Mouse (Mus musculus) central nervous system, embryonic 18 days (tissue): ENCODE data around the gene Olfr1314. TPM values are rescaled to one million over a fixed set of nuclear protein-coding genes. Genes with fewer than 3 reads are reported as not detected.

Experiments
- polyA plus RNA-seq: library from polyadenylated mRNA; depleted of rRNA; stranded (reverse); fragments of >200 nt; gene quantifications from 2 replicates; pipeline ENCODE4 v1.2.3, GENCODE M21; 2012; rRNA removed

Olfr1314 gene
- 0.05 TPM in 1 of 2 replicates, not detected in the other for polyA plus RNA-seq

GRCm38 (mm10) chr2:112096681-112097080 is at the start of gene Olfr1314:
TSS of gene Olfr1314 (minus strand) at chr2:112096781.

DNA sequence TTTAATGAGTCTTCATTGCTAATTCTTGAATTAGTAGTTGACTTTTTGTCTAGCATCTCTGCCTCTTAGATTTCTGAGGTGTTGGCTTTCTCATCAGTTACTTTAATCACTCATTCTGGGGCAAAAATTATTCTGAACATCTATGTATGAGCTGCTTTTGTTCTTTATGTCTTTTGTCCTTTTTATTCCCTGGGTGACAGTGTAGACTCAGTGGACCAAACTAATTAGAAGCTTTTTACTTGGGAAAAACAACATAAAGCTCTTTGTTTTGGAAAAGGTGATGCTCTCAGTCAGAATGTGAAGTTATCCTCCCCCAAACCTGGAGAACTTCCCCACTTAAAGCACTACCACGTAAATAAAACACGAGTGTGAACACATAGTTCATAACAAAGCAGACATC is 43.4 kb upstream of the Olfr1314 start, which contains the start of gene Olfr1317:
Gene Olfr1317 (plus strand): TSS at position 301 of the 400 bp plus-strand sequence.

GRCm38 (mm10) chr2:112134877-112135276 is 38.3 kb upstream of the Olfr1314 start, which contains the start of gene Olfr1316:
TSS of gene Olfr1316 (minus strand) at chr2:112134977.

DNA sequence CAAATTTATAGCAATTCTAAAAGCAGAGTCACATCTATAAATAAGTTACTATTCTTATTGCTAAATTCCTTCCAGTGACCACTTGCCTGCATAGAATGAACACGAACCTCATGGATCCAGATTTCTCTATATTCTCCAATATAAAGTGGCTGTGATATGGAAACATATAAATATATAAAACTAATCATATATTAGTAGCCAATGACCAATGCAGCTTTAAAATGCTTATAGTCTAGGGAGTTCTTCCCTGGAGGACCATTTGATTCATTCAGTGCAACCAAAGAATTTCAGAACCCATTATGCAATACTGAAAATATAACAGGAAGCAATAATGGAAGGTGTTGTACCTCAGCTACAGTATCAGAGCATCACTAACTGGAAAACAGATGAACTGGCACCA is 18.8 kb upstream of the Olfr1314 start, which contains the start of gene Olfr1315-ps1:
Gene Olfr1315-ps1 (minus strand): TSS at position 101 of the 400 bp plus-strand sequence.

GRCm38 (mm10) chr2:112077743-112078142 is 18.8 kb downstream of the Olfr1314 start, which contains the start of gene Olfr1313:
TSS of gene Olfr1313 (minus strand) at chr2:112077843.

DNA sequence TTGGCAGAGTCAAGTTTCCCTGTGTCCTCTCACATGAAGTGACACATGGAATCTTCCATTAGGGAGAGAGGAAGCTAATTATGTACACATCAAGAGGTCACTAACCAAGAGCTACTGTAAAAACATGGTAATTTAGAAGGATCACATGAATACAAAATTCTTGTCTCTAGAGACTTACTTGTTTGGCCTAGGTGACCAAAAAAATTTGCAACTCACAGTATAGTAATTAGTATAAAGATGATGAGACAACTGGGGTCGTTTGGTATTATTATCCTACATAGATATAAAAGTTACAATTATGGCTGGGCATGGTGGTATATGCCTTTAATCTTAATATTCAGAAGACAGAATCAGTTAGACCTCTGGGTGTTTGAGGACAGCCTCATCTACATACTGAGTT is 46.4 kb downstream of the Olfr1314 start, which contains the start of gene Olfr1312:
Gene Olfr1312 (minus strand): TSS at position 101 of the 400 bp plus-strand sequence.

Other genes starting within 250 kb of the Olfr1314 start
- not detected in 2 replicates for gene Olfr1305, start 219.6 kb downstream of the Olfr1314 start, polyA plus RNA-seq
- gene Olfr1306, start 180.5 kb downstream of the Olfr1314 start, polyA plus RNA-seq, result not detected in 2 replicates
- gene Olfr1307, start 147.3 kb downstream of the Olfr1314 start, polyA plus RNA-seq, result not detected in 2 replicates
- not detected in 2 replicates for gene Olfr1308, start 131.8 kb downstream of the Olfr1314 start, polyA plus RNA-seq
- gene Olfr1309, start 106.5 kb downstream of the Olfr1314 start, polyA plus RNA-seq, result not detected in 2 replicates
- not detected in 2 replicates for gene Olfr1310, start 84.1 kb downstream of the Olfr1314 start, polyA plus RNA-seq
- not detected in 2 replicates for gene Olfr1311, start 72.4 kb downstream of the Olfr1314 start, polyA plus RNA-seq
- gene Olfr1312, start 46.5 kb downstream of the Olfr1314 start, polyA plus RNA-seq, result not detected in 2 replicates
- gene Olfr1313, start 18.9 kb downstream of the Olfr1314 start, polyA plus RNA-seq, result not detected in 2 replicates
- not detected in 2 replicates for gene Olfr1315-ps1, start 18.7 kb upstream of the Olfr1314 start, polyA plus RNA-seq
- 0.01 TPM in 1 of 2 replicates, not detected in the other for gene Olfr1316, start 38.2 kb upstream of the Olfr1314 start, polyA plus RNA-seq
- not detected in 2 replicates for gene Olfr1317, start 43.5 kb upstream of the Olfr1314 start, polyA plus RNA-seq
- not detected in 2 replicates for gene Olfr1318, start 57.4 kb upstream of the Olfr1314 start, polyA plus RNA-seq
- gene Lpcat4, start 142.7 kb upstream of the Olfr1314 start, polyA plus RNA-seq, result 65.1 and 67.0 TPM in 2 replicates
- not detected in 2 replicates for gene Nutm1, start 162.5 kb upstream of the Olfr1314 start, polyA plus RNA-seq
- gene Nop10, start 165.1 kb upstream of the Olfr1314 start, polyA plus RNA-seq, result 162 and 164 TPM in 2 replicates
- gene Slc12a6, start 169.0 kb upstream of the Olfr1314 start, polyA plus RNA-seq, result 60.9 and 61.4 TPM in 2 replicates
- gene Gm21985, start 169.5 kb upstream of the Olfr1314 start, polyA plus RNA-seq, result 0.05 TPM in 1 of 2 replicates, not detected in the other